Mouse (Mus musculus): ENCODE results near the gene Rps2. TPM values are rescaled to one million over a fixed set of nuclear protein-coding genes. Genes with fewer than 3 reads are reported as not detected.

Gene Rps2
- polyA plus RNA-seq, 1 experiment from 2014 or later = 1,370 TPM

DNA sequence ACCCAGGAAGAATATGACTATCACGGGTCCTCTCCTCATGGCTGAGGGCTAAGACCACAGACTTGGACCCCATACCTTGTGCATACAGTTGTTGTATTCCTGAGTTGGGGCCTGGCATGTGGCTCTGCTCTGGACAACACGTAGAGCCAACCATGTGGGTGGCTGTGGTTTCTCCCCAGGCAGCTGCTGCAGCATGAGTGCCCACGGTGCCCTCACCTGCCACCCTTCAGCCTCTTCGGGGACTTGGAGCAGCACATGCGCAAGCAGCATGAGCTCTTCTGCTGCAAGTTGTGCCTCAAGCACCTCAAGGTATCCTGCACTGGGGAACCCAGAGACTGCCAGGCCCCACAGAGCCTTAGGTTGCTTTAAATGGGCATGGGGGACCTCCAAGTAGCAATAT, 41.0 kb upstream of the Rps2 start:
- no peaks in the 10 kb centered on the region for H3K9me3 ChIP-seq (ENCODE audit: control insufficient read depth, low read length)
- ATAC-seq (ENCODE audit: insufficient read depth, low FRiP score, low TSS enrichment) (no peak), DNase-seq (ENCODE audit: low spot score) (no peak)
- H3K27ac ChIP-seq (ENCODE audit: low read depth, low read length) = no peak overlapping the region
- no peaks in the 10 kb centered on the region for H3K27me3 ChIP-seq (ENCODE audit: control insufficient read depth, insufficient read depth, low read length)
- H3K4me3 ChIP-seq (ENCODE audit: low read depth, low read length) = no peak overlapping the region
- peaks cover 30% of the 10 kb centered on the region for H3K36me3 ChIP-seq (ENCODE audit: control insufficient read depth, insufficient read depth, low read length)
- 97% methylated on average over 5 of the region's 5 CpGs for WGBS
- no peak overlapping the region for H3K9ac ChIP-seq (ENCODE audit: low read length)
- H3K4me2 ChIP-seq (ENCODE audit: low read depth) = no peak overlapping the region
- H3K4me1 ChIP-seq (ENCODE audit: control insufficient read depth, insufficient read depth, low read length) = 0 out of 2 replicates have a peak, but pooled peaks cover 3% of the 10 kb centered on the region

DNA sequence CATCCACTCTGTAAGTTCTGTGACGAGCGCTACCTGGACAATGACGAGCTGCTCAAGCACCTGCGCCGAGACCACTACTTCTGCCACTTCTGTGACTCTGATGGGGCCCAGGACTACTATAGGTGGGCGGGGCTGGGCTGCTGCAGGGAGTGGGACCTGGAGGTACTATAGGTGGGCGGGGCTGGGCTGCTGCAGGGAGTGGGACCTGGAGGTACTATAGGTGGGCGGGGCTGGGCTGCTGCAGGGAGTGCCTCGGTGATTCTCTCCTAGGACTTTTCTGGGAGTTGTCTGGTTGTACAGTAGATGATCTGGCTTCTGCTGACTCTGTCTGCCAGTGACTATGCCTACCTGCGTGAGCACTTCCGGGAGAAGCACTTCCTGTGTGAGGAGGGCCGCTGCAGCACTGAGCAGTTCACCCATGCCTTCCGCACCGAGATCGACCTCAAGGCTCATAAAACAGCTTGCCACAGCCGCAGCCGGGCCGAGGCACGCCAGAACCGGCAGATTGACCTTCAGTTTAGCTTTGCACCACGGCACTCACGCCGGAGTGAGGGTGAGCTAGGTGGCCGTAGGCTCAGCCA, 40.3 kb upstream of the Rps2 start:
- no peak overlapping the region for H3K4me2 ChIP-seq (ENCODE audit: low read depth)
- ATAC-seq (ENCODE audit: insufficient read depth, low FRiP score, low TSS enrichment) (no peak), DNase-seq (ENCODE audit: low spot score) (no peak)
- no peaks in the 10 kb centered on the region for H3K4me1 ChIP-seq (ENCODE audit: control insufficient read depth, insufficient read depth, low read length)
- peaks cover 30% of the 10 kb centered on the region for H3K36me3 ChIP-seq (ENCODE audit: control insufficient read depth, insufficient read depth, low read length)
- H3K9me3 ChIP-seq (ENCODE audit: control insufficient read depth, low read length) = no peaks in the 10 kb centered on the region
- no peaks in the 10 kb centered on the region for H3K27me3 ChIP-seq (ENCODE audit: control insufficient read depth, insufficient read depth, low read length)
- no peak overlapping the region for H3K9ac ChIP-seq (ENCODE audit: low read length)
- no peak overlapping the region for H3K4me3 ChIP-seq (ENCODE audit: low read depth, low read length)
- 87% methylated on average over 24 of the region's 24 CpGs for WGBS
- no peak overlapping the region for H3K27ac ChIP-seq (ENCODE audit: low read depth, low read length)

GRCm38 (mm10) chr17:24686514-24686913, 31.4 kb upstream of the Rps2 start:
- no peak overlapping the region for H3K27ac ChIP-seq (ENCODE audit: low read depth, low read length)
- DNase-seq (ENCODE audit: low spot score) (peak; percentile 45), ATAC-seq (ENCODE audit: insufficient read depth, low FRiP score, low TSS enrichment) (no peak)
- peak overlapping the region; percentile 19; the same call in 1 of the 2 replicates for H3K4me2 ChIP-seq (ENCODE audit: low read depth)
- H3K4me3 ChIP-seq (ENCODE audit: low read depth, low read length) = no peak overlapping the region
- H3K36me3 ChIP-seq (ENCODE audit: control insufficient read depth, insufficient read depth, low read length) = peaks cover 1% of the 10 kb centered on the region; the same call in 1 of the 2 replicates
- no peaks in the 10 kb centered on the region for H3K9me3 ChIP-seq (ENCODE audit: control insufficient read depth, low read length)
- peaks cover 8% of the 10 kb centered on the region; the same call in 1 of the 2 replicates for H3K4me1 ChIP-seq (ENCODE audit: control insufficient read depth, insufficient read depth, low read length)
- no peak overlapping the region for H3K9ac ChIP-seq (ENCODE audit: low read length)
- 23% methylated on average over 16 of the region's 16 CpGs for WGBS
- H3K27me3 ChIP-seq (ENCODE audit: control insufficient read depth, insufficient read depth, low read length) = peaks cover 32% of the 10 kb centered on the region

DNA sequence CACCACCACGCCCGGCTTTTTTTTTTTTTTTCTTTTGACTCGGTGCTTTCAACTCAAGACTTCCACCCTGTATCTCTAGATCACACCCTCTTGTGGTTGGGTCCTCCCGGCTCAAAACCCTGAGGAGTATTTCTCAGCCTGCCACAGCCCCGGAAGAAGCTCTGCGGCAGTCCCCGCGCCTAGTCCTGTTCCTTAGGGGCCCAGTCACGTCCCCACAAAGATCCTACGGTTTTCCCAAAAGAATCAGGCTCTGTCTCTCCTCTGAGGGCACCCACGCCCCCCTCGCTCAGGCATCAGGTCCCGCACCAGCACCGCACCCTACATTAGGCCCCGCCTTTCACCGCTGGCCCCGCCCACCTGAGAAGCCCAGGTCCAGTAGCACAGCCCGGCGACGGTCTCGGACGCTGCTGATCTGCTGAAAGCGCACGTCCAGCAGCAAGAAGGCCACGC, 30.7 kb upstream of the Rps2 start:
- 1% methylated on average over 24 of the region's 25 CpGs for WGBS

DNA sequence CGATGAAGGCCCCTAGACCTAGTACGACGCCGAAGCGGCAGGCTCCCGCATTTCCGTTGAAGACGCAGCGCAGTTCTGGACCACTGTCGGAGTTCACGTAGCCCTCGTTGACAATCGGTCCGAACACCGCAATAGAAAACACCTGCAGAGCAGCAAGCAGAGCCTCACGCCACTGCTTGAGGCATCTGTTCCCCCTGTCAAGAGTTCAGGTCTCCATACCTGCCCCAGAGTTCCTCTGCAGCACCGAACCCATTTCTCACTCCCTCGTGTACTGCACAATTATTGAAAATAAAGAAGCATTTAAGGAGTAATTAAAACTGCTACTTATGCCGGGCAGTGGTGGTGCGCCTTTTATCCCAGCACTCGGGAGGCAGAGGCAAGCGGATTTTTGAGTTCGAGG, 30.3 kb upstream of the Rps2 start:
- Histone ChIP-seq H3K4me2 (ENCODE audit: low read depth) (peak overlapping the region; percentile 43), H3K27ac (ENCODE audit: low read depth, low read length) (no peak overlapping the region), H3K9me3 (ENCODE audit: control insufficient read depth, low read length) (no peaks in the 10 kb centered on the region), H3K4me1 (ENCODE audit: control insufficient read depth, insufficient read depth, low read length) (peaks cover 8% of the 10 kb centered on the region; the same call in 1 of the 2 replicates), H3K36me3 (ENCODE audit: control insufficient read depth, insufficient read depth, low read length) (no peaks in the 10 kb centered on the region; the same call in 1 of the 2 replicates), H3K9ac (ENCODE audit: low read length) (no peak overlapping the region), H3K4me3 (ENCODE audit: low read depth, low read length) (peak overlapping the region; percentile 20), H3K27me3 (ENCODE audit: control insufficient read depth, insufficient read depth, low read length) (peaks cover 32% of the 10 kb centered on the region)
- ATAC-seq (ENCODE audit: insufficient read depth, low FRiP score, low TSS enrichment) (no peak), DNase-seq (ENCODE audit: low spot score) (no peak)
- 21% methylated on average over 23 of the region's 23 CpGs for WGBS

More for the DNA sequence above, 30.7 kb upstream of the Rps2 start:
- H3K9ac ChIP-seq (ENCODE audit: low read length) = no peak overlapping the region
- peak overlapping the region; percentile 43 for H3K4me2 ChIP-seq (ENCODE audit: low read depth)
- DNase-seq (ENCODE audit: low spot score) (peak; percentile 43), ATAC-seq (ENCODE audit: insufficient read depth, low FRiP score, low TSS enrichment) (0 out of 2 replicates have a peak, but pooled peaks have one; percentile 41)
- no peaks in the 10 kb centered on the region for H3K36me3 ChIP-seq (ENCODE audit: control insufficient read depth, insufficient read depth, low read length)
- no peak overlapping the region for H3K27ac ChIP-seq (ENCODE audit: low read depth, low read length)
- no peaks in the 10 kb centered on the region for H3K9me3 ChIP-seq (ENCODE audit: control insufficient read depth, low read length)
- H3K27me3 ChIP-seq (ENCODE audit: control insufficient read depth, insufficient read depth, low read length) = peaks cover 32% of the 10 kb centered on the region
- peak overlapping the region; percentile 20 for H3K4me3 ChIP-seq (ENCODE audit: low read depth, low read length)
- peaks cover 8% of the 10 kb centered on the region; the same call in 1 of the 2 replicates for H3K4me1 ChIP-seq (ENCODE audit: control insufficient read depth, insufficient read depth, low read length)

- 0 out of 2 replicates have a peak, but pooled peaks have one; percentile 42 for ATAC-seq (ENCODE audit: insufficient read depth, low FRiP score, low TSS enrichment)
- Histone ChIP-seq H3K4me2 (ENCODE audit: low read depth) (peak within 1 kb of the TSS; percentile 65), H3K9ac (ENCODE audit: low read length) (peak within 1 kb of the TSS; percentile 57), H3K27me3 (ENCODE audit: control insufficient read depth, insufficient read depth, low read length) (peaks cover 32% of the 10 kb centered on the region), H3K9me3 (ENCODE audit: control insufficient read depth, low read length) (no peaks in the 10 kb centered on the region), H3K36me3 (ENCODE audit: control insufficient read depth, insufficient read depth, low read length) (no peaks in the 10 kb centered on the region; the same call in 1 of the 2 replicates), H3K4me1 (ENCODE audit: control insufficient read depth, insufficient read depth, low read length) (peaks cover 8% of the 10 kb centered on the region; the same call in 1 of the 2 replicates), H3K4me3 (ENCODE audit: low read depth, low read length) (peak within 1 kb of the TSS; percentile 47), H3K27ac (ENCODE audit: low read depth, low read length) (no peak within 1 kb of the TSS)
- peak; percentile 60 for DNase-seq (ENCODE audit: low spot score)
- under 1% methylated on average over 44 of the region's 55 CpGs for WGBS
These were observed 28.4 kb upstream of the Rps2 start, which contains the start of gene Syngr3 for GRCm38 (mm10) chr17:24689251-24690081. TSS of gene Syngr3 (minus strand) at chr17:24689955.

GRCm38 (mm10) chr17:24692385-24692784, 25.5 kb upstream of the Rps2 start:
- 87% methylated on average over 5 of the region's 5 CpGs for WGBS
- DNase-seq (ENCODE audit: low spot score) = no peak

DNA sequence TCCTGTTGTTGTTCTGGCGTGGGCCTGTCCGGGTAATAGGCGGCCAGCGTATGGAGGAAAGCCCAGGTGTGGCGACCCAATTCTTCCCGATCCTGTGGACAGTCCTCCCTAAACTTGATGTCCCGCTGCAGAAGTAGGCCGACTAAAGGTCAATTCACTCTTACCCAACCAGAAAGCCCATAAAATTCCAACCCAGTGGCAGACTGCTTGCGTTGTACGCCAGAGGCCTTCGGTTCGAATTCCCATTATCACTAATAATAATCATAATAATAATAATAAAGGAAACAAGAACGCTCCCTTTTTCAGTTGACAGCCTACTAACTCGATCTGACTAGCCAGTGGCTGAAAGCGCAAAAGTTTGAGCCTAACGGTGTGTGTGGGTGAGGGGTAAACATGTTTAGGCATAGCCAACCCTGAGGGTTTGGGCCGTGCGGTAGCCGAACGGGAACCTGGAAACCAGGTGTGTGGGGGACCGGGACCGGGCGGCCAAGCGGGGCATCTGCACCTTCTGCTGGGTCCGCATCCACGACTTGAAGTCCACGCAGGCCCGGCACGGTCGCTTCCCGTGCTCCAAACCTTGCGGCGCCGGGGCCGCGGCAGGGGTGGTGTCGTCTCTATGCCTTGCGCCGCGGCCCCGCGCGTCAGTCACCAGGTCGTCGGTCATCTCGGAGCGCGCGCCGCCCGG, 22.4 kb upstream of the Rps2 start:
- peaks cover 6% of the 10 kb centered on the region for H3K36me3 ChIP-seq (ENCODE audit: control insufficient read depth, insufficient read depth, low read length)
- H3K9me3 ChIP-seq (ENCODE audit: control insufficient read depth, low read length) = no peaks in the 10 kb centered on the region
- ATAC-seq (ENCODE audit: insufficient read depth, low FRiP score, low TSS enrichment) (peak; percentile 60), DNase-seq (ENCODE audit: low spot score) (no peak)
- peak overlapping the region; percentile 87 for H3K9ac ChIP-seq (ENCODE audit: low read length)
- peaks cover 13% of the 10 kb centered on the region for H3K4me1 ChIP-seq (ENCODE audit: control insufficient read depth, insufficient read depth, low read length)
- H3K27me3 ChIP-seq (ENCODE audit: control insufficient read depth, insufficient read depth, low read length) = peaks cover 4% of the 10 kb centered on the region
- H3K4me3 ChIP-seq (ENCODE audit: low read depth, low read length) = peak overlapping the region; percentile 85
- H3K4me2 ChIP-seq (ENCODE audit: low read depth) = peak overlapping the region; percentile 68
- WGBS = 9% methylated on average over 40 of the region's 51 CpGs
- peak overlapping the region; percentile 47 for H3K27ac ChIP-seq (ENCODE audit: low read depth, low read length)

More at GRCm38 (mm10) chr17:24692385-24692784, 25.5 kb upstream of the Rps2 start:
- Histone ChIP-seq H3K9ac (ENCODE audit: low read length) (no peak overlapping the region), H3K9me3 (ENCODE audit: control insufficient read depth, low read length) (no peaks in the 10 kb centered on the region), H3K27me3 (ENCODE audit: control insufficient read depth, insufficient read depth, low read length) (peaks cover 28% of the 10 kb centered on the region), H3K4me3 (ENCODE audit: low read depth, low read length) (no peak overlapping the region), H3K4me2 (ENCODE audit: low read depth) (no peak overlapping the region), H3K27ac (ENCODE audit: low read depth, low read length) (no peak overlapping the region), H3K4me1 (ENCODE audit: control insufficient read depth, insufficient read depth, low read length) (peaks cover 15% of the 10 kb centered on the region), H3K36me3 (ENCODE audit: control insufficient read depth, insufficient read depth, low read length) (no peaks in the 10 kb centered on the region; the same call in 1 of the 2 replicates)
- no peak for ATAC-seq (ENCODE audit: insufficient read depth, low FRiP score, low TSS enrichment)

Measured in neural tube, embryonic 11.5 days (tissue).